Mouse (Mus musculus): ENCODE results near the gene Rbfox1.

Gene Rbfox1

DNA sequence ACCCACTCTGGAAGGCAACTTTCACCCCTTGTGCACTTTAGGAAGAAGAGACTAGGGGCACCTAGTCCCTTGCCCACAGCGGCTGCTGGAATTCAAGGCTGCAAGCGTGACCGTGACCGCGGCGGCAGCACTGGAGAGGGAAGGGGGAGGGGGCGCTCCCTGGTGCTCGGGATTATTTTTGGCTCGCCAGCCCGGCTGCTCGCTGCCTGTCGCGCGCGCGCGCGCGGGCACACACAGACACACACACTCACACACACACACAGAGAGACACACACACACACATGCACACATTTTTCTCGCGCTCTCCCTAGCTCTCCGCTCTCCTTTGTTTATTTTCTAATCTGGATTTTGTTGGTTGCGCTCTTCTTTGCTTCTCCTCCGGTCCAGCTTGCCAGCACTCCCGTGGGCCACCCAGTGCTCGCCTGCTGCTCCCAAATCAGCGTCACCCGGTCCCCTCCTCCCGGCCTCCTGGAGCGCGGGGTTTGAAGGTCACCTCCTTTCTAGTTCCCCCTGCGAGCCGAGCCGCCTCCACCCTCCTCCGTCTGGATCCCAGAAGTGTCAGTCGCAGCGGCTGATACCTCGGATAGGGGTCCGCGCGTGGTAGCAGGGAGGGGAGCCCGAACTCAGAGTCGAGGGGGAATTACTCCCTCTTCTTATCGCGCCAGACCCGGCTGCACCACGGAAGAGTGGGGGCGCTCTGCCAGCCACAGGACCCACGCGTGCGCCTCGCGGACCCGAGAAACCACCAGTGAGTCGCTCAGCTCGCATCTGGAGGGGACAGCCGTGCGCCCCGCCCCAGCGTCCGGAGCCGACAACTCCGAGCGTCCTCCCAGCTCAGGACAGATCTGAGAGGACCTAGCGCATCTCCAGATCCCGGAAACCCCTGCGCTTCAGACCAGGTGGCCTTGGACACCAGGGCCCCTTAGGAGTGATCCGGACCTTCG lies at the start of gene Rbfox1:
Rbfox1 (plus strand) TSS at position 610 of the 944 bp plus-strand sequence.
- in situ Hi-C loops (cut with MseI, MboI), result loop anchor here (5.0 to 10.0 kb wide), 3 partner anchors 47 to 140 kb away; no protein-coding TSS in a partner anchor

DNA sequence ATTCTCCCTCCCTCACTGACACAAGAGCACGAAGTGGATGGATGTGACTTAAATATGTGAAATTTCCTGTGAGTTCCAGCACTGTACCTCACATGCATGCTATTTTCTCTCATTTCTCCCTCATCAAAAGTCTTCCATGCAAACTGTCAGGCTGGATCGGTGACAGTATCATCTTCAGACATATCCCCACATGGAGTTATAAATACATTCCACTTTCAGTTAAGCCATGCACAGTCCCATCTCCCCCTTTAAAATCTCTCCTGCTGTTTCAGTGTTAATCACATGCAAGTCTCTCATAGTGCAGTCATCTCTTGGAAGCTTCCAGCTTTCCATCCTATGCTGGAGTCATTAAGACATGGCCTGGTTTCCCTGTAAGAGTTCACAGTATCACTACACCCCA lies 48.4 kb upstream of the Rbfox1 start:
- in situ Hi-C loops (cut with MseI, MboI), result no loop called here

DNA sequence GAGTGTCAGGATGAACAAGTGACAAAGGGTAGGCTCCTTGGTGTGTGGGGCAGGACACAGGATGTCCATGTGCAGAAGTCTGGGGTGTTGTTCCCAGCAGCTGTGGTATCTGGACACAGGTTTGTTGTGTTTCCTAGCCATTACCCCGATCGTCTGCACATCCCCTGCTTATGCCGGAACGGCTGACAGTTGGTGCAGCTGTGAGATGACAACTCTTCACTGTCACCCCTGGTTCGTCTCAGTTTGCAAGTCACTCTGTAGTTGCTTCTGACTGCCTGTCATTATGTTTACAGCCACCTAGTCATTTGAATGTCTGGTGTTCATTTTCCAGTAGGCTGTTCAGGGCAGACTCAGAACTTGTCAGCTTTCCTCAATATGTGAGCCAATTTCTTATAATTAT lies 44.0 kb upstream of the Rbfox1 start:
- in situ Hi-C loops (cut with MseI, MboI), result no loop called here

DNA sequence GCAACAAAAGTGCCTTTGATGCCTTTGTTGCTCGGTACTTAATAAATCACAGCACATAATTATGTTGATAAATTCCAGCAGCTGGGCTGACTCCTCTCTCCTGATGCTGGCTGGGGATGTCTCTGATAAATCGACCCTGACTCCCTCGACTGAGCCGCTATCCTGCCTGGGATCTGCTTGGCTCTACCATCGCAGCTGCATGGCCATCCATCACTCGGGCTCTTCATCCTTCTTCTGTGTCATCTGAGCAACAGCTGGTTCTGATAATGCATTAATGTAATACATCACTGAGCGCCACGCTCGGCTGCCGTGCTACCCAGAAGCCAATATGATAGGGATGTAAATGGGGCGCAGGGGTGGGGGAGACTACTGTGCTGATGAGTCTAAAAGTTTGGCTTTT lies 39.5 kb upstream of the Rbfox1 start:
- in situ Hi-C loops (cut with MseI, MboI), result no loop called here

DNA sequence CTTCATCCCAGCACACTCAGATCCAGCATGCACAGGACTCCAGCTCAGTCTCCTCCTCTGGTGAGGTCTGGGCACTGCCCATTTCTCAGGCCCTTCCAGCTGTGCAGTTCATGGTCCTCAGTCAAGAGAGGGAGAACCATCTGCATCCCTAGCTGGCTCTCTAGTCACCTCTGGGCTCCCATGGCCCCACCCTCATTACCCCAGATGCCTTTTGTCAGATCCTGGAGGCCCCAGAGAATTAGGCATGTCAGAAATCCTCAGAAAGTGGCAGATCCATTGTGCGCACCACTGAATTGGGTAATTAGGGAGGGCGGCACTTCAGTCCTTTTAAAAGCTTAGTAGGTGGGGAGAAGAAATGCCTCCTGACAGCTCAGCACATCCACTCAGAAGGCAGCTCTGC lies 32.1 kb upstream of the Rbfox1 start:
- in situ Hi-C loops (cut with MseI, MboI), result no loop called here

DNA sequence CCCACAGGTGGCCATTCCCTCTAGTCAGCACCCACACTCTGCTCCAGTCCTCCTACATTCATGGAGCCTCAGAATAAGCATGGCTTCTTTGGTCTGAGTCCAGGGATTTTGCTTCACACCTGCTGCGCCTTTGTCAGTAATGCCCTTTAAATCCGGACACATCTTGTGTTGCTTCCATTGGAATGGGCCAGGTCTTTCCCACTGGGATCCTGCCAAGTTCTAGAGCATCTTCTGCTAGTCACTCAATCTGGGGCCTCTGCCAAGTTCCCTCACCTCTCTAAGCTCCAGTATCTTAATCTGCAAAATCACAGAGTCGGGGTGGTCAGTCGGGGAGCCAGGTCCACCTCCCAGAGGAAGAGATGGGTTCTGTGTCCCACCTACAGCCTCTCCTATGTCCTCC lies 20.8 kb upstream of the Rbfox1 start:
- in situ Hi-C loops (cut with MseI, MboI), result no loop called here

DNA sequence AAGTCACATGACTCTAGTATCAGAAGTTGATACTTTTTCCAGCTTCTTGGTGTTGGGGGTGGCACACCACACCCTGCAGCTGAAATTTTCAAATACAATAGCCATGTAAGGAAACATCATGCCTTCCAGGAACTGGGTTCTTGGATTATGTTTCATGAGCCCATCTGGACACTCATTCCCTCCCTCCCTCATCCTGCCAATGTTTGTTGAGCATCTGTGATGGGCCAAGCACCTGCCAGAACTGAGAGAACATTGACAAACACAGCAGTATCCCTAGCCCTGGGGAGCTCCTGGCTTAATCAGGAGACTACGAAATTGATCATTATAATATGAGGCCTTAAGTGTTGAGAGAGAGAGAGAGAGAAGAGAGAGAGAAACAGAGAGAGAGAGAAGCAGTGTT lies 18.2 kb upstream of the Rbfox1 start:
- in situ Hi-C loops (cut with MseI, MboI), result no loop called here

DNA sequence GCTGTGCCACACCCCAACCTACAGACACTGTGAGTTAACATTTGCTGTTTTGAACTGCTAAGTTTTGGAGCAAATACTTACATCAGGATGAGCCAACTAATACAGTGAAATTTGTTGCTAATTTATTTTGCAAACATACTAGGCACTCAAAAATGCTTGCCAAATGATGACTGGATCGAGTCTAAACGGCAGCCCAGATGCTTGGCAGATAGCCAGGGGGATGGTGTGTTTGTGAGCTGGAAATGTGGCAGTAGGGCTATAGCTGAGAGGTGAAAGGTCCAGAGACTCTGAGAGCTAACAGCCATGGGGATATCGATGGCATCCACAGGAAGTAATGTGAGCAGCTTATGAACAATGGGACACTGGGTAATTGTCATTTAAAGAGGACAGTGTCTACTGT lies 14.8 kb upstream of the Rbfox1 start:
- in situ Hi-C loops (cut with MseI, MboI), result no loop called here

DNA sequence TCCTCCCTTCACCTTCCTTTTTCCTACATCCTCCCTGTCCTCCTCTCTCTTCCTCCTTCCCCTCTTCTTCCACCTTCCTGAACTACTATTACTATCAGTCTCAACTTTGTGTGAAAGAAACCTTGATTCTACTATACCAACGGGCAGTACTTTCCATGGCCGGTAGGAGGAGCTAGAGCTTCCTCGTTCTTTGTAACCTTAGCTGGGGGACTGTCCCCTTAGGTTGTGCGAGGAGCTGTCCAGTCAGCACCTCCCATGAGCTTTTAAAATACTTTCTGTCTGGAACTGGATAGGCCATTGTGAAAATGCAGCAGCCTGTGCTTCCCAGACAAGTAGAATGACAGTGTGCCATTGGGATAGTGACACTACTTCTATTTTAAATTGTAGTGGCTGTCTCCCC lies 3.3 kb upstream of the Rbfox1 start:
- in situ Hi-C loops (cut with MseI, MboI), result loop anchor here (5.0 to 10.0 kb wide), 3 partner anchors 50 to 143 kb away; no protein-coding TSS in a partner anchor

DNA sequence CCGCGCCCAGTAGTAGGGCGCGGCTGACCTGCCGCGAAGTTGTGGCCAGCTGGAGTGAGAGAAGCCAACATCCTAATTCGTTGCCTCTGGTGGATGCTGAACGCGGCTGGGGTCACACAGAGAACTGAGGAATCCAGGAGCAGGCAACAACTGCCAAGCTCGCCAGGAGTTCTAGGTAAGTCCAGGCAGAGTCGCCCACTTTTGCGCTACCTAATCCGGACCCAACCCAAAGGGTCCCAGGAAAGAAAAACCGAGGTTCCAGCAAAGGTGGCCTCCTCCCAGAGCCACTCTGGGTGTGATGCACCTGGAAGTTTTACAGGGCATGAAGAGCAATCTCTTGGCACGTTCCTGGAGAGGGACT lies 515 bp downstream of the Rbfox1 start:
- in situ Hi-C loops (cut with MseI, MboI), result loop anchor here (10.0 kb wide), 2 partner anchors 129 to 139 kb away; no protein-coding TSS in a partner anchor

DNA sequence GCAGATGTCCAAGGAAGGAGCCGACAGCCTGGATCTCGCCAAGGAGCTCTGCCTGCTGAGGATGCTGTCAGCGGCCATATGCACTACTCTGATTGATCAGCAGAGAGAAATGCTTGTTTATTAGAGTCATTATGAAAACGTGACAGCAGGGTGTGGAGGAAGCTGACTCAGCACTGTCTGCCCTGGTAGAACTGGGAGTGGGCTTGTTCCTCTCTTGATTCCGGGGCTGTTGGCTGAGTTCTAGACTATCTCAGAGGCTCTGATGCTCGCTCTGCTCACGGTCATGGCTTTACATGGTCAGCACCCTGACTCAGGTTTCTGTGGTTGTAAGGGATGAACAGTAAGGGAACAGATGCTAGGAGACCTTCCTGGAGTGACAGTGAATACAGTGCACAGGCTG lies 10.4 kb downstream of the Rbfox1 start:
- in situ Hi-C loops (cut with MseI, MboI), result no loop called here

DNA sequence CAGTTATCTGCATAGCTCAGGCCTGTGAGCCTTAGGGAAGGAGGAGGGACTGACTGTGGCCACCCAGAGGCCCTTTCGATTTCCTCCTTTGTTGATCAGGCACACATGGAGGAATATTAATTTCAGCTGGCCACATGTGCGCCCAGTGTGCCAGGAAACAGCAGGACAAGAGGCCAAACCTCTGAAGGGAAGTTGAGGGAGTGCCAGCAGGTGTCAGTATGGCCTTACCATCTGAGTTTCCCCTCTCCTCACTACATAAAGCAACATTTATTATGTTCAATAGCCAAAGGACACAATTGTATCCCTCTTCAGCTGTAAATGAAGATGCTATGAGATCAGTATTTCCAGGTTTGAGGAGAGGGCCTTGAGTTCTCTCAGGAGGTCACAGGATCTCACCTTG lies 13.2 kb downstream of the Rbfox1 start:
- in situ Hi-C loops (cut with MseI, MboI), result no loop called here

DNA sequence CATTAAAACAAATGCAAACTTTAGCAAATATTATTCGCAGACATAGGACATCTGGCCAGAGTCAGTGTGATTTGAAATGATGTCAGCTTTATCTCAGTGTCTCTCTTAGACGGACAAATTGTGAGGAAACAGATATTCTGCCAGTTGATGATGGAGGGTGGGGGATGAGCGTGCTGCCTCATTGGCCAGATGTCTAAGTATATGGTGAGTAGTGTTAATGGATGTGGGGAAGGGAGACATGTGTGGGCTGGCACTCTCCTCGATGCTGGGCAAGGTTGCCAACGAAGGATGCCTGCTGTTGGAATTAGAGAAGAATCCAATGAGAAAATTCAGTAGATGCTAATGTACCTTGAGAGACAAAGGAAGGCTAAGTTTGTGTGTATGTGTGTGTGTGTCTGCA lies 25.6 kb downstream of the Rbfox1 start:
- in situ Hi-C loops (cut with MseI, MboI), result no loop called here

DNA sequence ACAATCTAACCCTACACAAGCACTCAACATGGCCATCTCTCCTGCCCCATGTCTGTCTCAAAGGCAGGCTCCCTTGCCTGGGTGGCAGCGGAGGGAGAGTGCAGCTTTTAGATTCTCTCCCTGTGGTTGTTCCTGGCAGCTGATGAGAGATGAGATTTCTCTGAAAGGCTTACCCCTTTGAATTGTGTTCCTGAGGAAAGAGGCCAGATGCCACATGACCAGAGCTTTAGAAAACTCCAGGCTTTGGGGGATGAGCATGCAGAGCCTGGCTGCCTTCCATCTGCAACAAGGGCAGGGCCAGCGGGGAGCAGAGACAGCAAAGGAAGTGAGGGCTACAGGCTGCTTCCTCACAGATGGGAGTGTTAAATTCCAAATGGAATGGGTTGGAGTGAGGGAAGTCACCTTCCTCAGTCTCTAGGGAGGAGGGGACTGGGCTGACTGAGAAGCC lies 26.7 kb downstream of the Rbfox1 start:
- in situ Hi-C loops (cut with MseI, MboI), result no loop called here

DNA sequence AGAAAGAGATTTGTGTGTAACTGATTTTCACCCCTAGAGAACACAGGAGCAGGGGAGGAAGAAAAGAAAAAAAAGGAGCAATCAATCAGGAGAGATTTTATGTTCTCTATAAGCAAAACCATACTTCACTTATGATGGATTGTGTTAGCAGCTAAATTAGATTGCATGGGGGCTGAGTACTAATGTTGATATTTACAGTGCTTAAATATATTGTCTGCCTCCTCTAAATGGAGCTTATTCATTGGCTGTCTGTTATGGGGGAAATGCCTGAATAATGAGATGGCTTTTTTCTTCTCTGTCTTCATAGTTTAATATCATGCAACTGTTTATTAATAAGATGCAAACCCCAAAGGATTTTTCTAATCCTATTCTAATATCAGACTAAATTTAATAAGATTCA lies 32.8 kb downstream of the Rbfox1 start:
- in situ Hi-C loops (cut with MseI, MboI), result no loop called here

DNA sequence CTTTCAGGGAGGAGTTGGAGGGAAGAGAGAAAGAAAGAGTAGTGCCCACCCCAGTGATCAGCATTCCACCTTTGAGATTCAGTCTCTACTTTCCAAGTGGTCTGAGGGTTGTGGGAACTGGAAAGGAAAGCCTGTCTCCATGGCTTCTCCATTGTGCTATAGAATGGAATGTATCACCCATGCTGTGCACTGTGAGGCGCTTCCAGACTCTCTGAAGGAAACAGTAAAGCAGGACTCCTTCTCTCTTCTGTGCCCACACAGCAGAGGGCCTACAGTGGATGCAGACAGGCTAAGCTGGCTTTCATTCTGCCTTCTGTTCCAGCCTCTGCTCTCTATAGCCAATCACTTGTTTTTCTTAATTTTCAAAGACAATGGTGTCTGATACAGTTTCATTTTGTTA lies 41.8 kb downstream of the Rbfox1 start:
- in situ Hi-C loops (cut with MseI, MboI), result no loop called here

DNA sequence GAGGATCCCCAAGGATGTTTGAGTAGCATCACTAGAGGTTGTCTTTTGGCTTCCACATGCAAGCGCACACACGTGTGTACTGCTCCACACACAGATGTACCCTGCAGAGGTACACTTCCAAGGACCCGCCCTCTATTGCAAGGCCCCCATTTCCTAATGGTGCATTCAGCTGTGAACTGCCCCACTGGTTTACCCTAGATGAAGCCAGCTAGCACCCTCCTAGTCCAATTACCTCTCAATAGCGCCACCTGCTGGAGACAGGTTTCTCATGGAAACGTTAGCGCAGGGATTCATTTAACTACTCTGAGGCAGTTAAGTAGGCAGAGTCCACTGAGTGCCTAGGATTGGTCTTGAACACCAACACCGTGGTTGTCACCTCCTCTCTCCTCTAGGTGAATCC lies 46.5 kb downstream of the Rbfox1 start:
- in situ Hi-C loops (cut with MseI, MboI), result loop anchor here (5.0 kb wide), 1 partner anchor 49 kb away; no protein-coding TSS in a partner anchor

DNA sequence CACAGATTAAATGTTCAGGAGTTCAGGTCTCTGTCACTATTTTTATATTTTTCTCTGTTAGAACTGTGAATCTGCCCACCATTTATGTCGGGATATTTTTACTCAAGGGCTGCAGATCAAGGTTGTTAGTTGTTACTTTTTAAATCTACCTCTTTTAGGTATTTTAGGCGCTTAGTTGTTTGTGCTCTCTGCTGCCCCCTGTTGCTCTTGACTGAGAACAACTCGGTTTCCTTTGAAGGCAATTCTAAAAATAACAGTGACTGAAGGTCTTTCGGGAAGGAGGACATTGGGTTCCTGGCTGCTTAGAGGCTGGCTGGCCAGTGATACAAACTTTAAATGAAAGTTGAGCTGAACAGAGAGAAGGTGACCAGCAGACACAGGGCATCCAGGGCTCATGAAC lies 54.9 kb downstream of the Rbfox1 start:
- in situ Hi-C loops (cut with MseI, MboI), result no loop called here

DNA sequence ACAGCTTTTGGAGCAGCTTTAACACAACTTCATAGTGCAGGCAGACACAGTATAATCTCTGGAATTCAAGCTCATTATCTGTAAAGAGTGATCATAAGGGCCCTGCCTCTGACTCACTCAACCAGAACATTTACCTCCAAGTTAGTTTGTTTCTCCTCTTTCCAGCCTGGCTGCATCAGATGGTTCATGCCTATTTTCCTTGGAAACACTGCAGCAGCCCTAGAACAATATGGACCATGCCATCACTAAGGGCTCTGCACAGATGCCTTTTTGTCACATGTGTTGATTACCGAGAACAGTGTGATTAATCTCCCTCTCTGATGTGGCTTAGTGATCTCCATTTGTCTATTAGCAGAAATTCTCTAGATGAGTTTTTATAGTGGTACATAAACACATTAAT lies 60.5 kb downstream of the Rbfox1 start:
- in situ Hi-C loops (cut with MseI, MboI), result no loop called here

DNA sequence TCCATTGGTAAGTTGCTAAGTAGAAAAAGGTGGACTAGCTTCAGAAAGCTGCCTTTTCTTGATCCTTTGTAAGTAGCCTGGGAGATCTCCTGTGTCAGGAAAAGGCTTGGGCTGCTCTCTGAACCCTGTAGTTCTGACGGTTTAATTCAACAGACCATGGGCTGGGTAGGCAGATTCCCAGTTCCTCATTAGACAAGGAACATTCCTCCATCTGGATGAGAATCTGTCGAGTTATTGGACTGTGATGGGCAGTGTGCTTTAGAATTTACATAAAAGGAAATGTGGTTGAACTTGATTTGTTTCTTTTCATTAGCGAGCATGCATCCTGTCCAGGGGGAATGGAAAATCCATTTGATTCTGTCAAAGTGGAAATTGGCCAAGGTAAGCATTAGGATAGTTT lies 68.0 kb downstream of the Rbfox1 start:
- in situ Hi-C loops (cut with MseI, MboI), result no loop called here

DNA sequence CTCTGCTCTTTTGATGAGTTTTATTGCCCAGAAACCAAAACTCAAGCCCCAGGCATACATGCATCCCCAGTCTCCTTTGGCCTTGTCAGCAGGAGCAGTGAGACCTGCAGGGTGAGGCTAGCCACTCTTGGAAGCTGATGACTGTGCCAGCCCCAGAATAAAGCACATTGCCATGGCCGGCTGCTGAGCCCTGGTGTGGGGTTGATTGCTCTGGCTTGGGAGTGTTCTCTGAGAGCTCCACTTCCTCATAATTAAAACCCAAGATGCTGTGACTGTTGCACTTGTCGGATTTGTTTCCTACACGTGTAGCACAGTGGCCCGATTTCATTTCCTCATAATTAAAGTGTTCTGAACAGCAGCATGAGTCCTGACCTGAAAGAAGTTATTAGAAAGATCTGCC lies 72.3 kb downstream of the Rbfox1 start:
- in situ Hi-C loops (cut with MseI, MboI), result no loop called here

DNA sequence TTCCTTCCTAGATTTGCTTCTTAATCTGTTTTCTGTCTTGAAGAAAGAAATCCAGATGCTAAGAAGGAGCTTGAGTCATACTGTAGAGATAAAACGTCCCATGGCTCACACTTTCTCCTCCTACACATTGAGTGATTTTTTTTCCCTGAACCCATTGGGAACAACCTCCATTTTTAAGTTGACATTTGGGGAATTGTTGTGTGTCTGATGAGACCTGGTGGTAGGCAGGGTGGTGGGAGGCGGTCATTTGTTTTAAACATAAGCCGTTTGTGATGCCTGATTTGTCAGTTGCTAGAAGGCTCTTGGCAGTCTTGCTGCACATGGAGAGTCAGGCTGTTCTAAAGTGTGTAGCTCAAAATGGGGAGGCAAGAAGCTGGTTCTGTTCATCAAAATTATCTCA lies 76.6 kb downstream of the Rbfox1 start:
- in situ Hi-C loops (cut with MseI, MboI), result no loop called here

DNA sequence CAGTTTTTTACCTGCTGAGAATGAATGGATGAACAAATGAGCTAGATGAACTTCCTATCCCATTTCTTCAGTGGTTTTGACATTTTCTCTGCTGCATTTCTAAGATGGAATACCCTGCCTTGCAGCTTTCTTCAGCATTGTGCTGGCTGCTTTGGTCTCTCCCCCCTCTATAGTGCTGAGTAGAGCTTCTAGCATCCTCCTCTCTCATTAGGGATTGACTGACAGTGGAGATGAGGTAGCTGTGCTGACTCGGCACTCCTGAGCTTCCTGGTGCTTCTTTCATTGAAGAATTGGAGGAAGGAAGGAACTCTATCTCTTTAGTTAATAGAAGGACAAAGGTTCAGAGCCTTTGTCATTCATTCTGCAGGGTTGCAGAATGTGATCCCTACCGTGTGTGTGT lies 89.0 kb downstream of the Rbfox1 start:
- in situ Hi-C loops (cut with MseI, MboI), result no loop called here

Data from mouse trophoblast stem cell (cell line).